Mouse (Mus musculus): Measurements from ENCODE around the gene Unc93b1. TPM values are rescaled to one million over a fixed set of nuclear protein-coding genes. Genes with fewer than 3 reads are reported as not detected.

Unc93b1 gene
- total and polyA plus RNA-seq, 2 experiments = 41.1 to 102 TPM

DNA sequence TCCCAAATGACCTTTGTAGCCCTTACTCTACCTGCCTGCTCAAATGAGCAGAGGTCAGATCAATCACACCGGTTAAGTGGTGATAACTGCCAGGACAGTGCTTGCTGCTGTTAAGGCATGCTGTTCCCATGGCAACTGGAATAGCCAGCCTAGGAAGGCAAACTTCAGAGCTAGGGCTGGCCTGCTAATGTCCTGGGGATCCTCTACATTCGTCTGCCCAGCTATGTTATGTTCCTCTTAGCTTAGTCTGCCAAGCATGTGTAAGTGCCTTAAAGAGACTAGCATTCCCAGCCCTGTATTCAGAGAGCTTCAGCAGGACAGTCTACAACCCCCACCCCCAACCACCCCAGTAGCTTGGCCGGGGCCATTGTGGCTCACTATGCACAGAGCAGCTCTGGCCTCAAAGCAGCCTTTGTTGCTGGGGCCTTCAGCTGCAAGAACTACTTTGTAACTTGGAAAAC is 39.8 kb upstream of the Unc93b1 start:
- Histone ChIP-seq H3K27ac (replicated peaks; ENCODE audit: insufficient read depth, low read depth, low read length) (no peak overlapping the region), H3K9ac (ENCODE audit: low read depth, low read length) (no peak overlapping the region), H3K27me3 (ENCODE audit: control insufficient read depth, insufficient read depth, low read length) (no peaks in the 10 kb centered on the region), H3K4me3 (ENCODE audit: insufficient read depth, low read depth, low read length) (no peak overlapping the region), H3K4me1 (ENCODE audit: control insufficient read depth, insufficient read depth, low read length) (peaks cover 8% of the 10 kb centered on the region), H3K79me2 (ENCODE audit: control insufficient read depth, insufficient read depth, low read length) (no peaks in the 10 kb centered on the region), H3K36me3 (ENCODE audit: control insufficient read depth, insufficient read depth, low read length) (peaks cover 16% of the 10 kb centered on the region)
- WGBS = 27% methylated on average over 3 of the region's 3 CpGs
- DNase-seq (ENCODE audit: extremely low read depth, low read depth, low spot score) = peak; percentile 95
- TF ChIP-seq POLR2A (IDR thresholded peaks at IDR 0.05; ENCODE audit: extremely low read depth, insufficient read depth, low read length) (no peak), CTCF (IDR thresholded peaks at IDR 0.05; ENCODE audit: low read depth, low read length) (no peak)

DNA sequence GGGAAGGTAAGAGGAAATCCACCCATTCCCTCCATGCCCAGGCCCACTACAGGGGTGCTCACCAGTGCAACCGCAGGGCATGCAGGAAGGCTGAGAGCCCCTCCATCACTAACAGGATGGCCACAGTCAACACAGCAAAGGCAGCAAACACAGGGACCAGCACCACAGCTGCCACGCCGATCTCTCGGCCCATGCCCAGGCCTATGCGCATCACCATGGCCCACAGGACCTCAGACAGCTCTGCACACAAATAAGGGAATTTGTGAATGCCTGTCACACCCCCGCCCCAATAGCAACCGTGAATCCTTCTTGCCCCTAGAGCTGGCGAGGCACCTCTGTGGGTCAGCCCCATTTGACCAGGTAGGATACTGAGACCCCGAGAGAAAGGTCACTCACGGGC is 38.8 kb upstream of the Unc93b1 start:
- no peaks in the 10 kb centered on the region for H3K79me2 ChIP-seq (ENCODE audit: control insufficient read depth, insufficient read depth, low read length)
- peaks cover 8% of the 10 kb centered on the region for H3K4me1 ChIP-seq (ENCODE audit: control insufficient read depth, insufficient read depth, low read length)
- DNase-seq (ENCODE audit: extremely low read depth, low read depth, low spot score) = no peak
- TF ChIP-seq POLR2A (IDR thresholded peaks at IDR 0.05; ENCODE audit: extremely low read depth, insufficient read depth, low read length) (no peak), CTCF (IDR thresholded peaks at IDR 0.05; ENCODE audit: low read depth, low read length) (no peak)
- H3K27ac ChIP-seq (replicated peaks; ENCODE audit: insufficient read depth, low read depth, low read length) = no peak overlapping the region
- peaks cover 15% of the 10 kb centered on the region for H3K36me3 ChIP-seq (ENCODE audit: control insufficient read depth, insufficient read depth, low read length)
- H3K27me3 ChIP-seq (ENCODE audit: control insufficient read depth, insufficient read depth, low read length) = no peaks in the 10 kb centered on the region
- H3K9ac ChIP-seq (ENCODE audit: low read depth, low read length) = no peak overlapping the region
- 90% methylated on average over 10 of the region's 10 CpGs for WGBS
- H3K4me3 ChIP-seq (ENCODE audit: insufficient read depth, low read depth, low read length) = no peak overlapping the region

- 89% methylated on average over 5 of the region's 5 CpGs for WGBS
Observed at GRCm38 (mm10) chr19:3897557-3897956, 37.4 kb upstream of the Unc93b1 start.

GRCm38 (mm10) chr19:3898952-3899351 is 36.0 kb upstream of the Unc93b1 start:
- Histone ChIP-seq H3K4me3 (ENCODE audit: insufficient read depth, low read depth, low read length) (no peak overlapping the region), H3K9ac (ENCODE audit: low read depth, low read length) (no peak overlapping the region), H3K27me3 (ENCODE audit: control insufficient read depth, insufficient read depth, low read length) (no peaks in the 10 kb centered on the region), H3K79me2 (ENCODE audit: control insufficient read depth, insufficient read depth, low read length) (peaks cover 4% of the 10 kb centered on the region; the same call in 1 of the 2 replicates), H3K36me3 (ENCODE audit: control insufficient read depth, insufficient read depth, low read length) (peaks cover 9% of the 10 kb centered on the region; the same call in 1 of the 2 replicates), H3K27ac (replicated peaks; ENCODE audit: insufficient read depth, low read depth, low read length) (no peak overlapping the region), H3K4me1 (ENCODE audit: control insufficient read depth, insufficient read depth, low read length) (peaks cover 8% of the 10 kb centered on the region)
- 85% methylated on average over 7 of the region's 7 CpGs for WGBS
- DNase-seq (ENCODE audit: extremely low read depth, low read depth, low spot score) = no peak
- no peak for TF ChIP-seq CTCF (IDR thresholded peaks at IDR 0.05; ENCODE audit: low read depth, low read length)
- no peak for TF ChIP-seq POLR2A (IDR thresholded peaks at IDR 0.05; ENCODE audit: extremely low read depth, insufficient read depth, low read length)

More at GRCm38 (mm10) chr19:3897557-3897956, 37.4 kb upstream of the Unc93b1 start:
- Histone ChIP-seq H3K27ac (replicated peaks; ENCODE audit: insufficient read depth, low read depth, low read length) (no peak overlapping the region), H3K36me3 (ENCODE audit: control insufficient read depth, insufficient read depth, low read length) (peaks cover 12% of the 10 kb centered on the region; the same call in 1 of the 2 replicates), H3K4me1 (ENCODE audit: control insufficient read depth, insufficient read depth, low read length) (peaks cover 8% of the 10 kb centered on the region), H3K4me3 (ENCODE audit: insufficient read depth, low read depth, low read length) (no peak overlapping the region), H3K79me2 (ENCODE audit: control insufficient read depth, insufficient read depth, low read length) (no peaks in the 10 kb centered on the region), H3K27me3 (ENCODE audit: control insufficient read depth, insufficient read depth, low read length) (no peaks in the 10 kb centered on the region), H3K9ac (ENCODE audit: low read depth, low read length) (no peak overlapping the region)
- DNase-seq (ENCODE audit: extremely low read depth, low read depth, low spot score) = no peak
- no peak for TF ChIP-seq POLR2A (IDR thresholded peaks at IDR 0.05; ENCODE audit: extremely low read depth, insufficient read depth, low read length)
- TF ChIP-seq CTCF (IDR thresholded peaks at IDR 0.05; ENCODE audit: low read depth, low read length) = no peak

GRCm38 (mm10) chr19:3899618-3900017 is 35.4 kb upstream of the Unc93b1 start:
- H3K4me1 ChIP-seq (ENCODE audit: control insufficient read depth, insufficient read depth, low read length) = peaks cover 4% of the 10 kb centered on the region
- no peak overlapping the region for H3K27ac ChIP-seq (replicated peaks; ENCODE audit: insufficient read depth, low read depth, low read length)
- peaks cover 9% of the 10 kb centered on the region; the same call in 1 of the 2 replicates for H3K36me3 ChIP-seq (ENCODE audit: control insufficient read depth, insufficient read depth, low read length)
- DNase-seq (ENCODE audit: extremely low read depth, low read depth, low spot score) = no peak
- TF ChIP-seq POLR2A (IDR thresholded peaks at IDR 0.05; ENCODE audit: extremely low read depth, insufficient read depth, low read length) (no peak), CTCF (IDR thresholded peaks at IDR 0.05; ENCODE audit: low read depth, low read length) (no peak)
- H3K4me3 ChIP-seq (ENCODE audit: insufficient read depth, low read depth, low read length) = no peak overlapping the region
- no peak overlapping the region for H3K9ac ChIP-seq (ENCODE audit: low read depth, low read length)
- H3K79me2 ChIP-seq (ENCODE audit: control insufficient read depth, insufficient read depth, low read length) = peaks cover 4% of the 10 kb centered on the region; the same call in 1 of the 2 replicates
- WGBS = 94% methylated on average over 4 of the region's 4 CpGs
- H3K27me3 ChIP-seq (ENCODE audit: control insufficient read depth, insufficient read depth, low read length) = no peaks in the 10 kb centered on the region

DNA sequence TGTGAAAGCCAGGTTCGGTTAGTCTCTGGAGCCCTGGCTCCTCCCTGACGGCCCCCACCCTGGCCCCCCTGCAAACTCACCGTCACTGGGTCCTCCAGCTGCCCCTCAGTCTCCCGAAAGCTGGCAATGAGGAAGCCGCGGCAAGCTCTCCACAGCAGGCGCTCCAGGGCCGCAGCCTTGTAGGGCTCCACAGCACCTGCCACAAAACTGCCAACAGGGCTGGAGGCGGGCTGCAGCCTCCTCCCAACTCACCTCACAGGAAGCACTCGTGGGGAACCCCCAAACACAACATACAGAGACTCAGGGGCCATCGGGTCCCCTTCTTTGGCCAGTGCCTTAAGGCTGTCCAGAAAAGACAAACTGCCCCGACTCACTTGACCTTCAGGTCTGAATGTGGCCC is 32.0 kb upstream of the Unc93b1 start:
- WGBS = 90% methylated on average over 12 of the region's 12 CpGs
- H3K4me3 ChIP-seq (ENCODE audit: insufficient read depth, low read depth, low read length) = no peak overlapping the region

More for the DNA sequence above, 32.0 kb upstream of the Unc93b1 start:
- no peak overlapping the region for H3K9ac ChIP-seq (ENCODE audit: low read depth, low read length)
- no peak overlapping the region for H3K27ac ChIP-seq (replicated peaks; ENCODE audit: insufficient read depth, low read depth, low read length)
- DNase-seq (ENCODE audit: extremely low read depth, low read depth, low spot score) = no peak
- peaks cover 4% of the 10 kb centered on the region; the same call in 1 of the 2 replicates for H3K79me2 ChIP-seq (ENCODE audit: control insufficient read depth, insufficient read depth, low read length)
- H3K4me1 ChIP-seq (ENCODE audit: control insufficient read depth, insufficient read depth, low read length) = peaks cover 14% of the 10 kb centered on the region
- TF ChIP-seq CTCF (IDR thresholded peaks at IDR 0.05; ENCODE audit: low read depth, low read length) = no peak
- no peak for TF ChIP-seq POLR2A (IDR thresholded peaks at IDR 0.05; ENCODE audit: extremely low read depth, insufficient read depth, low read length)
- H3K27me3 ChIP-seq (ENCODE audit: control insufficient read depth, insufficient read depth, low read length) = no peaks in the 10 kb centered on the region
- H3K36me3 ChIP-seq (ENCODE audit: control insufficient read depth, insufficient read depth, low read length) = peaks cover 4% of the 10 kb centered on the region; the same call in 1 of the 2 replicates

All from liver, adult 2 months (tissue).